In the genomic region with DNA sequence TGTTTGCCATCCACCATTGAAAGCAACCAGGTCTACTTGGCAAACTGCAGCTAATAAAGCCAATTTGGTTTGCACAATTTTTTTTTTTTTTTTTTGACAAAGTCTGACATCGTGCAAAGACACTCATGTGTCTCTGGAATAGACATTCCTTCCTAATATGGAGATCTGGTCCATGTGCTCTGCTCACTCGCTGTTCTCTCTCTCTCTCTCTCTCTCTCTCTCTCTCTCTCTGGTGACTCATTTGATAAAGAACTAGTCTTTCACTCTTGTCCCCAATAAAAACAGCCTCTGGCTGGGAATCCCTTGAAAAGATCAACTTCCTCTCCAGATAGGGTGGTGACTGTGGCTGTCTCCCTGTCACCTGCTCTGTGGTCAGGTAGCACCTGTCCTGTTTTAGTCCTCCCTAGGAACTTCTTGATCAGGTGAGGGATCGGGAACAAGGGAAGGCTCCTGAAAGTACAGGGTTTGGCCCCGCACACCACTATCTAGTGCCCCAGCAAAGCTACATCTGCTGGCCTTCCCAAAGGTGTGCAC, we compare ENCODE assay signal across 29 mouse cellular contexts. TPM values are rescaled to one million over a fixed set of nuclear protein-coding genes. Genes with fewer than 3 reads are reported as not detected.
A peak's percentile ranks its signal among the peaks of the same experiment; 100 is the strongest.
DNase-seq lines count a peak whose midpoint lies in the region; ATAC-seq and TF ChIP-seq lines count a peak whose summit lies in the region.
"Had no signal": no experiment of that assay in that cellular context is flagged by ENCODE, and none has a peak within 500 bp of the region (broad histone marks: within the 10 kb centered on the region; RNA-seq: fewer than 3 reads in every experiment).

No protein-coding gene starts in this region.

- WGBS in intestine, embryonic 14.5 days, result 64% methylated on average over 4 of the region's 4 CpGs
- WGBS in small intestine, adult 2 months, result 23% methylated on average over 4 of the region's 4 CpGs
- WGBS in midbrain, embryonic 11.5 days, result 84% methylated on average over 4 of the region's 4 CpGs

- H3K9ac ChIP-seq in intestine, embryonic 14.5 days (ENCODE audit: low read length), result no peak overlapping the region
- H3K9ac ChIP-seq in midbrain, embryonic 11.5 days (ENCODE audit: low read length), result no peak overlapping the region
- H3K9ac ChIP-seq: forebrain, embryonic 13.5 days; heart, embryonic 15.5 days; hindbrain, embryonic 12.5 days; limb, embryonic 15.5 days; liver, embryonic 14.5 days; lung, embryonic 14.5 days; stomach, embryonic 15.5 days had no signal

- no peak overlapping the region for H3K4me3 ChIP-seq in intestine, embryonic 14.5 days (ENCODE audit: low read depth, low read length)
- H3K4me3 ChIP-seq in small intestine, adult 2 months (ENCODE audit: low read depth, low read length), result no peak overlapping the region
- no peak overlapping the region for H3K4me3 ChIP-seq in midbrain, embryonic 11.5 days (ENCODE audit: low read depth, low read length)
- H3K4me3 ChIP-seq: forebrain, embryonic 13.5 days; heart, embryonic 10.5 days; heart, embryonic 15.5 days; hindbrain, embryonic 12.5 days; limb, embryonic 15.5 days; stomach, embryonic 15.5 days had no signal

- no peak overlapping the region for H3K27ac ChIP-seq in intestine, embryonic 14.5 days (ENCODE audit: low read depth)
- peak overlapping the region; percentile 80 for H3K27ac ChIP-seq in small intestine, adult 2 months (ENCODE audit: insufficient read depth, low read depth, low read length)
- no peak overlapping the region for H3K27ac ChIP-seq in midbrain, embryonic 11.5 days (ENCODE audit: low read depth, low read length)
- H3K27ac ChIP-seq: forebrain, embryonic 13.5 days; heart, embryonic 10.5 days; heart, embryonic 15.5 days; hindbrain, embryonic 12.5 days; hindbrain, postnatal 0 days; kidney, postnatal 0 days; limb, embryonic 15.5 days; liver, embryonic 14.5 days; stomach, embryonic 15.5 days had no signal

- H3K4me1 ChIP-seq in intestine, embryonic 14.5 days (replicated peaks; ENCODE audit: control insufficient read depth, insufficient read depth, low read length), result no peaks in the 10 kb centered on the region
- H3K4me1 ChIP-seq in small intestine, adult 2 months (ENCODE audit: control insufficient read depth, insufficient read depth, insufficient read length, low read length), result peaks cover 30% of the 10 kb centered on the region
- no peaks in the 10 kb centered on the region for H3K4me1 ChIP-seq in midbrain, embryonic 11.5 days (ENCODE audit: control insufficient read depth, insufficient read depth, low read length)
- H3K4me1 ChIP-seq: forebrain, embryonic 13.5 days; heart, embryonic 15.5 days; hindbrain, embryonic 12.5 days; limb, embryonic 15.5 days; stomach, embryonic 15.5 days had no signal

- no peak for TF ChIP-seq POLR2A in small intestine, adult 2 months (IDR thresholded peaks at IDR 0.05; ENCODE audit: low read depth, low read length)

- peak; percentile 59 for DNase-seq in 416B (ENCODE audit: low read depth)
- DNase-seq in MN1 (ENCODE audit: low spot score), result peak; percentile 67
- DNase-seq in intestine, embryonic 14.5 days (ENCODE audit: low spot score), result no peak
- DNase-seq in midbrain, embryonic 11.5 days (ENCODE audit: low spot score, missing footprints), result no peak
- DNase-seq in right cerebral cortex, postnatal 25 days, result no peak
- DNase-seq in lung, postnatal 10 days, result no peak
- DNase-seq: adrenal gland, adult 2 months; adrenal gland, postnatal 36 days; cerebellum, adult 11 months; cerebellum, adult 9-10 months; cerebellum, postnatal 36 days; gastrocnemius, postnatal 14 days; kidney, adult 2 months; kidney, postnatal 4 days; left cerebral cortex, postnatal 4 days; lung, embryonic 14.5 days; midbrain, embryonic 14.5 days; thymus, postnatal 4 days had no signal

- TF ChIP-seq CTCF in small intestine, adult 2 months (IDR thresholded peaks at IDR 0.05; ENCODE audit: extremely low read depth, insufficient read length, insufficient replicate concordance, low read depth, low read length), result no peak

- H3K4me2 ChIP-seq in intestine, embryonic 14.5 days (ENCODE audit: low read length), result no peak overlapping the region
- H3K4me2 ChIP-seq in midbrain, embryonic 11.5 days, result no peak overlapping the region
- H3K4me2 ChIP-seq: forebrain, embryonic 13.5 days; heart, embryonic 15.5 days; hindbrain, embryonic 12.5 days; limb, embryonic 15.5 days; lung, embryonic 14.5 days; stomach, embryonic 15.5 days had no signal

- H3K27me3 ChIP-seq in intestine, embryonic 14.5 days (replicated peaks; ENCODE audit: control insufficient read depth, insufficient read depth, low read length), result no peaks in the 10 kb centered on the region
- H3K27me3 ChIP-seq in small intestine, adult 2 months (ENCODE audit: control insufficient read depth, insufficient read depth, low read length), result no peaks in the 10 kb centered on the region
- no peaks in the 10 kb centered on the region for H3K27me3 ChIP-seq in midbrain, embryonic 11.5 days (ENCODE audit: control insufficient read depth, insufficient read depth, low read length)
- H3K27me3 ChIP-seq: forebrain, embryonic 13.5 days; heart, embryonic 15.5 days; hindbrain, embryonic 12.5 days; limb, embryonic 15.5 days; stomach, embryonic 15.5 days had no signal

- H3K36me3 ChIP-seq in intestine, embryonic 14.5 days (ENCODE audit: control insufficient read depth, insufficient read depth, low read length), result no peaks in the 10 kb centered on the region
- no peaks in the 10 kb centered on the region for H3K36me3 ChIP-seq in small intestine, adult 2 months (ENCODE audit: control insufficient read depth, insufficient read depth, low read length)
- no peaks in the 10 kb centered on the region for H3K36me3 ChIP-seq in midbrain, embryonic 11.5 days (ENCODE audit: control insufficient read depth, insufficient read depth, low read length)
- H3K36me3 ChIP-seq: heart, embryonic 10.5 days; heart, embryonic 15.5 days; hindbrain, embryonic 12.5 days; limb, embryonic 15.5 days; stomach, embryonic 15.5 days had no signal

- peak; percentile 64 for ATAC-seq in intestine, embryonic 14.5 days (replicated peaks; ENCODE audit: low FRiP score, low TSS enrichment, low read depth)
- ATAC-seq in midbrain, embryonic 11.5 days (ENCODE audit: low FRiP score), result no peak
- ATAC-seq: activated CD4-positive, CD25-positive, alpha-beta regulatory T cell, adult 4 months; forebrain, embryonic 13.5 days; hindbrain, postnatal 0 days had no signal

- H3K9me3 ChIP-seq in intestine, embryonic 14.5 days (ENCODE audit: control insufficient read depth, low read length), result no peaks in the 10 kb centered on the region
- H3K9me3 ChIP-seq in midbrain, embryonic 11.5 days (ENCODE audit: control insufficient read depth, low read length), result no peaks in the 10 kb centered on the region
- H3K9me3 ChIP-seq: forebrain, embryonic 13.5 days; heart, embryonic 10.5 days; heart, embryonic 15.5 days; hindbrain, embryonic 12.5 days; limb, embryonic 15.5 days; stomach, embryonic 15.5 days had no signal

RNA-seq across cellular contexts. Expression of a gene that starts 21.6 kb away (rescaled TPM):
- 19.3 and 19.7 TPM in 2 replicates for polyA plus RNA-seq in intestine, embryonic 14.5 days (2014; fragmentation: Nextera tagmentation; extraction: Ambion mirVana)
- polyA plus RNA-seq in small intestine, adult 2 months (2012; rRNA removed), result 56.4 and 63.8 TPM in 2 replicates
- 18.4 and 20.9 TPM in 2 replicates for polyA plus RNA-seq in midbrain, embryonic 11.5 days (2014; fragmentation: Nextera tagmentation; extraction: Ambion mirVana)

RNA-seq across cellular contexts. Expression of a gene that starts 37.0 kb away (rescaled TPM):
- polyA plus RNA-seq in intestine, embryonic 14.5 days (2014; fragmentation: Nextera tagmentation; extraction: Ambion mirVana), result 19.0 and 21.5 TPM in 2 replicates
- 3.1 and 4.7 TPM in 2 replicates for polyA plus RNA-seq in small intestine, adult 2 months (2012; rRNA removed)
- polyA plus RNA-seq in midbrain, embryonic 11.5 days (2014; fragmentation: Nextera tagmentation; extraction: Ambion mirVana), result 17.2 and 19.0 TPM in 2 replicates

Comparison
In these comparisons a context has a peak if more than half of its experiments do, and no peak if none do; other contexts are left out.
1. DNase-seq: peak in 416B (single experiment) and MN1 (single experiment); none in intestine, embryonic 14.5 days (single experiment), midbrain, embryonic 11.5 days (single experiment), right cerebral cortex, postnatal 25 days (single experiment) and lung, postnatal 10 days (single experiment).